Mouse (Mus musculus) embryonic fibroblast, embryonic 13.5 days (primary cell): ENCODE results near the gene Mex3b.

Experiments used
- CTCF ChIP-seq: IDR thresholded peaks from 2 replicates; pipeline ENCODE4 v1.5.1; 2011; ENCODE audit warnings: mild to moderate bottlenecking, control low read depth, low read length, moderate library complexity, borderline replicate concordance; ENCODE audit not compliant: insufficient read depth
- POLR2A ChIP-seq: IDR thresholded peaks from 2 replicates; pipeline ENCODE4 v1.6.1; 2011; ENCODE audit warnings: low read depth, mild to moderate bottlenecking, control low read depth, low read length, moderate library complexity

- TF ChIP-seq CTCF = no peak
- TF ChIP-seq POLR2A = no peak
Measured at GRCm38 (mm10) chr7:82903006-82903405, 35.9 kb downstream of the Mex3b start.
